Mouse (Mus musculus): Measurements from ENCODE around the gene Vwde. TPM values are rescaled to one million over a fixed set of nuclear protein-coding genes. Genes with fewer than 3 reads are reported as not detected.

Vwde gene
- polyA plus RNA-seq, 1 experiment from 2014 or later: 0.01 TPM

DNA sequence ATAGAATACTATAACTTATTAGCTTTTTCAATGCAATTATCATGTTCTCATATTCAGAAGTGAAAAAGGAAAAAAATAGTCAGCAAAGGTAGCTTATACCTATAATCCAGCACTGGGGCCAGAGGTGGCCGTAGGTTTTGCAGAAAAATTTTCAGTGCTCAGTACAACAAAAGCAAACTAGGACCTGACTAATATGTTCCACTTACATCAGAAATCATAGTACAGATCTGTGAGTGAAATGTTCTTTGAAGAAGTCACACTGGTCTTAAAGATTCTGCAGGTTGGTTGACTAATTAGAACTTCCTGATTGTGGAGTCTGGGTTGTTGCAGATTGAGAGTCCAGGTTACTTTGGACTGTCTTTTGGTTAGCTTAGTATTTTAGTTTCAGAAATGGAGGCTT is 87.5 kb downstream of the Vwde start:
- no peak for TF ChIP-seq CTCF (IDR thresholded peaks at IDR 0.05; ENCODE audit: low read depth)
- no peaks in the 10 kb centered on the region for H3K9me3 ChIP-seq (replicated peaks; ENCODE audit: low read length)
- ATAC-seq (replicated peaks; ENCODE audit: low FRiP score, low read depth) (no peak), DNase-seq (ENCODE audit: low spot score) (no peak)
- H3K27me3 ChIP-seq (ENCODE audit: insufficient read depth, low read length): no peaks in the 10 kb centered on the region
- H3K4me3 ChIP-seq (replicated peaks; ENCODE audit: low read depth, low read length): no peak overlapping the region
- H3K27ac ChIP-seq: no peak overlapping the region
- no peaks in the 10 kb centered on the region for H3K36me3 ChIP-seq (ENCODE audit: insufficient read depth, low read length)
- 89% methylated on average over 1 of the region's 1 CpGs for WGBS
- H3K9ac ChIP-seq (ENCODE audit: low read depth, low read length): no peak overlapping the region
- no peaks in the 10 kb centered on the region for H3K4me1 ChIP-seq (replicated peaks; ENCODE audit: insufficient read depth, low read length)
- H3K4me2 ChIP-seq (ENCODE audit: low read length): no peak overlapping the region

DNA sequence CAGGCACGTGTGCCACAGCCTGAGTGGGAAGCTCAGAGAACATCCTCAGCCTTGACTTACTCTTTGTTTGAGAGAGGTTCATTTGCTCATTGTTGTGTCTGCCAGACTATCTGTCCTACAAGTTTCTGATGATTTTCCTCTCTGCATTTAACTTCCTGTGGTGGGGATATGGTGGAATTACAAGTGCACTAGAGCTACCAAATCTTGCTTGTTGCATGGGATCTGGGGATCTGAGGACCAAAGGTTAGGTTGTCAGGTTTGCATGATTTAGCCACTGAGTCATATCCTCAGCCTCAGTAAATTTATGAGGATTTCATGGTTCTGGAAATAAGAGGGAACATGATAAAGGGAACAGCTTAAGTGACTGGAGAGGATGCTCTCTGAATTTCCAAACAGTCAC is 116.1 kb downstream of the Vwde start:
- H3K4me2 ChIP-seq (ENCODE audit: low read length): no peak overlapping the region
- H3K9ac ChIP-seq (ENCODE audit: low read depth, low read length): no peak overlapping the region
- no peaks in the 10 kb centered on the region for H3K9me3 ChIP-seq (replicated peaks; ENCODE audit: low read length)
- 64% methylated on average over 1 of the region's 1 CpGs for WGBS
- no peaks in the 10 kb centered on the region for H3K4me1 ChIP-seq (replicated peaks; ENCODE audit: insufficient read depth, low read length)
- no peak overlapping the region for H3K4me3 ChIP-seq (replicated peaks; ENCODE audit: low read depth, low read length)
- DNase-seq (ENCODE audit: low spot score) (no peak), ATAC-seq (replicated peaks; ENCODE audit: low FRiP score, low read depth) (no peak)
- no peaks in the 10 kb centered on the region for H3K27me3 ChIP-seq (ENCODE audit: insufficient read depth, low read length)
- no peak for TF ChIP-seq CTCF (IDR thresholded peaks at IDR 0.05; ENCODE audit: low read depth)
- H3K36me3 ChIP-seq (ENCODE audit: insufficient read depth, low read length): no peaks in the 10 kb centered on the region
- H3K27ac ChIP-seq: no peak overlapping the region

Other genes with a start within 250 kb of the Vwde start
- gene Tmem106b, start 155.2 kb downstream of the Vwde start, polyA plus RNA-seq (2015; fragmentation: Nextera tagmentation; extraction: Ambion mirVana): 70.6 and 75.6 TPM in 2 replicates